Mouse (Mus musculus) midbrain, postnatal 0 days (tissue): Measurements from ENCODE around the gene Kif12. TPM values are rescaled to one million over a fixed set of nuclear protein-coding genes. Genes with fewer than 3 reads are reported as not detected.

Experiments used
- ATAC-seq: fragments of 200-750 bp; cut with Nextera tagmentation; 2 replicates; pipeline ENCODE4 v1.8.0; 2017; ENCODE audit warnings: moderate number of reproducible peaks, mild to moderate bottlenecking, moderate TSS enrichment, moderate library complexity; ENCODE audit not compliant: low FRiP score
- DNase-seq: peaks from one replicate; pipeline ENCODE4 v3.0.0-alpha.2; 2015; ENCODE audit warnings: low spot score
- H3K27ac ChIP-seq: fragments of 300-500 bp; sonication (generic); 2 replicates; pipeline ENCODE4 v1.5.1; 2014; ENCODE audit warnings: low read depth, mild to moderate bottlenecking, low read length, mixed read lengths
- H3K27me3 ChIP-seq: fragments of 300-500 bp; sonication (generic); 2 replicates; pipeline ENCODE4 v1.6.1; 2014; ENCODE audit warnings: low read length, control low read depth, mixed read lengths; ENCODE audit not compliant: insufficient read depth
- H3K36me3 ChIP-seq: fragments of 300-500 bp; sonication (generic); 2 replicates; pipeline ENCODE4 v1.6.1; 2014; ENCODE audit warnings: low read length, control low read depth, mixed read lengths; ENCODE audit not compliant: insufficient read depth
- H3K4me1 ChIP-seq: fragments of 300-500 bp; sonication (generic); 2 replicates; pipeline ENCODE4 v1.6.1; 2014; ENCODE audit warnings: mild to moderate bottlenecking, control low read depth, antibody characterized with exemption, low read length, mixed read lengths; ENCODE audit not compliant: insufficient read depth
- H3K4me2 ChIP-seq: fragments of 300-500 bp; sonication (generic); 2 replicates; pipeline ENCODE4 v1.6.1; 2014; ENCODE audit warnings: low read depth, mild to moderate bottlenecking, low read length, mixed read lengths; ENCODE audit not compliant: poor library complexity, severe bottlenecking
- H3K4me3 ChIP-seq: fragments of 300-500 bp; sonication (generic); 2 replicates; pipeline ENCODE4 v1.5.1; 2014; ENCODE audit warnings: low read depth, mild to moderate bottlenecking, low read length, moderate library complexity
- H3K9ac ChIP-seq: fragments of 300-500 bp; sonication (generic); replicated peaks from 2 replicates; pipeline ENCODE4 v1.6.1; 2014; ENCODE audit warnings: mild to moderate bottlenecking, low read length, moderate library complexity, mixed read lengths; ENCODE audit not compliant: poor library complexity, severe bottlenecking
- H3K9me3 ChIP-seq: fragments of 300-500 bp; sonication (generic); 2 replicates; pipeline ENCODE4 v1.6.1; 2016; ENCODE audit warnings: low read length, control low read depth
- CTCF ChIP-seq: IDR thresholded peaks from 2 replicates; pipeline ENCODE4 v1.5.1; 2016; ENCODE audit warnings: antibody characterized with exemption, mild to moderate bottlenecking
- WGBS: fragments of 180-500 bp; shearing (Covaris S2); extraction: QIAGEN DNeasy Blood & Tissue Kit; methylation state at CpG from one replicate; pipeline ENCODE4 v1.1.7; 2014; 5-methylcytosine and 5-hydroxymethylcytosine counted together
- polyA plus RNA-seq: library from polyadenylated mRNA; unstranded; fragments of >200 nt; fragmentation: Nextera tagmentation; extraction: Ambion mirVana; gene quantifications from 2 replicates; pipeline ENCODE4 v1.2.1, GENCODE M21; 2015
- total RNA-seq: library from RNA; depleted of rRNA; stranded (reverse); fragments of >200 nt; gene quantifications from 2 replicates; pipeline ENCODE4 v1.2.3, GENCODE M21; 2014; rRNA removed

The Kif12 gene
- total and polyA plus RNA-seq, 2 experiments from 2014 or later: 0.16 to 0.60 TPM

GRCm38 (mm10) chr4:63124861-63125466 is 47.0 kb downstream of the Kif12 start:
- ATAC-seq (peak; percentile 13; the same call in 1 of the 2 replicates), DNase-seq (peak; percentile 29)
- Histone ChIP-seq H3K9me3 (no peaks in the 10 kb centered on the region), H3K27ac (no peak overlapping the region), H3K4me1 (no peaks in the 10 kb centered on the region), H3K36me3 (0 out of 2 replicates have a peak, but pooled peaks cover 20% of the 10 kb centered on the region), H3K4me2 (no peak overlapping the region), H3K9ac (no peak overlapping the region), H3K27me3 (no peaks in the 10 kb centered on the region), H3K4me3 (no peak overlapping the region)
- TF ChIP-seq CTCF: no peak
- WGBS: 19% methylated on average over 8 of the region's 8 CpGs

GRCm38 (mm10) chr4:63118639-63119437 is 53.1 kb downstream of the Kif12 start:
- ATAC-seq: peak; percentile 87
- no peaks in the 10 kb centered on the region for H3K27me3 ChIP-seq
- peaks cover 31% of the 10 kb centered on the region; the same call in 1 of the 2 replicates for H3K36me3 ChIP-seq
- 83% methylated on average over 5 of the region's 5 CpGs for WGBS
- DNase-seq: peak; percentile 93
- TF ChIP-seq CTCF: peak; percentile 99
- H3K4me3 ChIP-seq: no peak overlapping the region
- no peaks in the 10 kb centered on the region for H3K9me3 ChIP-seq
- no peak overlapping the region for H3K9ac ChIP-seq
- no peaks in the 10 kb centered on the region for H3K4me1 ChIP-seq
- no peak overlapping the region for H3K27ac ChIP-seq
- H3K4me2 ChIP-seq: no peak overlapping the region

Other genes starting within 250 kb of the Kif12 start
- 32.4 and 36.6 TPM in 2 replicates for gene Zfp618, start 206.6 kb downstream of the Kif12 start, total RNA-seq
- 18.2 and 20.1 TPM in 2 replicates for gene Zfp618, start 206.6 kb downstream of the Kif12 start, polyA plus RNA-seq
- not detected in 2 replicates for gene Ambp, start 17.3 kb downstream of the Kif12 start, total RNA-seq
- not detected in 2 replicates for gene Ambp, start 17.3 kb downstream of the Kif12 start, polyA plus RNA-seq
- 3.9 and 4.8 TPM in 2 replicates for gene Col27a1, start 41.9 kb upstream of the Kif12 start, total RNA-seq
- gene Col27a1, start 41.9 kb upstream of the Kif12 start, polyA plus RNA-seq: 0.85 and 0.88 TPM in 2 replicates
- gene Orm1, start 172.4 kb upstream of the Kif12 start, total RNA-seq: not detected in 2 replicates
- not detected in 2 replicates for gene Orm1, start 172.4 kb upstream of the Kif12 start, polyA plus RNA-seq
- gene Orm3, start 184.0 kb upstream of the Kif12 start, total RNA-seq: not detected in 2 replicates
- gene Orm3, start 184.0 kb upstream of the Kif12 start, polyA plus RNA-seq: not detected in 2 replicates
- gene Orm2, start 190.3 kb upstream of the Kif12 start, total RNA-seq: not detected in 2 replicates
- not detected in 2 replicates for gene Orm2, start 190.3 kb upstream of the Kif12 start, polyA plus RNA-seq
- 4.4 and 5.3 TPM in 2 replicates for gene Akna, start 231.2 kb upstream of the Kif12 start, total RNA-seq
- 1.9 and 2.1 TPM in 2 replicates for gene Akna, start 231.2 kb upstream of the Kif12 start, polyA plus RNA-seq